Mouse (Mus musculus) midbrain, embryonic 14.5 days (tissue): ENCODE data around the gene Kbtbd2. TPM values are rescaled to one million over a fixed set of nuclear protein-coding genes. Genes with fewer than 3 reads are reported as not detected.
A peak's percentile ranks its signal among the peaks of the same experiment; 100 is the strongest.

Experiments used
- ATAC-seq: fragments of 200-750 bp; cut with Nextera tagmentation; 2 replicates; pipeline ENCODE4 v1.8.0; 2017; ENCODE audit warnings: moderate number of reproducible peaks, moderate library complexity; ENCODE audit not compliant: low FRiP score, low TSS enrichment
- DNase-seq: peaks from one replicate; pipeline ENCODE4 v3.0.0-alpha.2; 2015
- H3K27ac ChIP-seq: fragments of 300-500 bp; sonication (generic); replicated peaks from 2 replicates; pipeline ENCODE4 v1.5.1; 2014; ENCODE audit warnings: mild to moderate bottlenecking, low read depth, low read length, moderate library complexity
- H3K27me3 ChIP-seq: fragments of 300-500 bp; sonication (generic); 2 replicates; pipeline ENCODE4 v1.6.1; 2014; ENCODE audit warnings: low read length, control low read depth, mixed read lengths; ENCODE audit not compliant: control insufficient read depth, insufficient read depth
- H3K36me3 ChIP-seq: fragments of 300-500 bp; sonication (generic); 2 replicates; pipeline ENCODE4 v1.6.1; 2014; ENCODE audit warnings: low read length, control low read depth; ENCODE audit not compliant: control insufficient read depth, insufficient read depth
- H3K4me1 ChIP-seq: fragments of 300-500 bp; sonication (generic); 2 replicates; pipeline ENCODE4 v1.6.1; 2014; ENCODE audit warnings: mild to moderate bottlenecking, antibody characterized with exemption, low read length, control low read depth; ENCODE audit not compliant: control insufficient read depth, insufficient read depth
- H3K4me2 ChIP-seq: fragments of 300-500 bp; sonication (generic); 2 replicates; pipeline ENCODE4 v1.6.1; 2014; ENCODE audit warnings: mild to moderate bottlenecking, low read length, moderate library complexity
- H3K4me3 ChIP-seq: fragments of 300-500 bp; sonication (generic); replicated peaks from 2 replicates; pipeline ENCODE4 v1.5.1; 2014; ENCODE audit warnings: low read depth, low read length
- H3K9ac ChIP-seq: fragments of 300-500 bp; sonication (generic); replicated peaks from 2 replicates; pipeline ENCODE4 v1.6.1; 2014; ENCODE audit warnings: mild to moderate bottlenecking, low read length, moderate library complexity
- H3K9me3 ChIP-seq: fragments of 300-500 bp; sonication (generic); 2 replicates; pipeline ENCODE4 v1.6.1; 2016; ENCODE audit warnings: low read length, control low read depth, mixed read lengths; ENCODE audit not compliant: control insufficient read depth
- WGBS: fragments of 180-500 bp; shearing (Covaris S2); extraction: QIAGEN DNeasy Blood & Tissue Kit; methylation state at CpG from one replicate; pipeline ENCODE4 v1.1.7; 2014; 5-methylcytosine and 5-hydroxymethylcytosine counted together
- polyA plus RNA-seq: library from polyadenylated mRNA; unstranded; fragments of >200 nt; fragmentation: Nextera tagmentation; extraction: Ambion mirVana; gene quantifications from 2 replicates; pipeline ENCODE4 v1.2.1, GENCODE M21; 2014

Gene Kbtbd2
- polyA plus RNA-seq, 1 experiment from 2014 or later = 28.8 TPM

GRCm38 (mm10) chr6:56796668-56797141, 908 bp downstream of the Kbtbd2 start:
- peaks cover 21% of the 10 kb centered on the region for H3K4me1 ChIP-seq
- peak overlapping the region; percentile 93 for H3K9ac ChIP-seq
- DNase-seq (peak; percentile 66), ATAC-seq (peak; percentile 19; the same call in 1 of the 2 replicates)
- whole genome bisulfite sequencing = under 1% methylated on average over 16 of the region's 16 CpGs
- no peaks in the 10 kb centered on the region for H3K9me3 ChIP-seq
- peak overlapping the region; percentile 99 for H3K27ac ChIP-seq
- peak overlapping the region; percentile 72 for H3K4me2 ChIP-seq
- no peaks in the 10 kb centered on the region for H3K36me3 ChIP-seq
- H3K27me3 ChIP-seq = no peaks in the 10 kb centered on the region
- peak overlapping the region; percentile 76 for H3K4me3 ChIP-seq

DNA sequence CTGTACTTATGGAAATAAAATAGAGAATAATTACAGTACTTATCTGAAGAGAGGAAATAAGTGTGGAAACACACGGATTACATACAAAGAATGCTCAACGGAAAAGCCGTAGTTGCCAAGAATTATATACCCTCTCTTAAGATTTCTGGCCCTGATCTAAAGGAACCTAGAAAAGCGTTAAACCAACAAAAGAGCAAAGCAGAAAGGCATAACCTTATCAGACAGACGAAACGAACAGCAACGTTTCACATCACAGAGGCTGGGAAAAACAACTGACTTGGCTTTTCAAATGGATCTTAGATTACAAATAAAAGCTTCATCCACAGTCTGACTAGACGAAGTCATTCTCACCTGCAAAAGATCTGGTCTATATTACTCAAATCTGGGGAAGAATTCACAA, 1.4 kb downstream of the Kbtbd2 start:
- Histone ChIP-seq H3K9me3 (no peaks in the 10 kb centered on the region), H3K36me3 (no peaks in the 10 kb centered on the region), H3K27ac (no peak overlapping the region), H3K9ac (peak overlapping the region; percentile 93), H3K27me3 (no peaks in the 10 kb centered on the region), H3K4me1 (peaks cover 21% of the 10 kb centered on the region), H3K4me2 (peak overlapping the region; percentile 72), H3K4me3 (peak overlapping the region; percentile 76)
- ATAC-seq = no peak
- WGBS = 5% methylated on average over 8 of the region's 8 CpGs
- DNase-seq = no peak

GRCm38 (mm10) chr6:56794834-56795233, 2.8 kb downstream of the Kbtbd2 start:
- Histone ChIP-seq H3K9me3 (no peaks in the 10 kb centered on the region), H3K27ac (no peak overlapping the region), H3K9ac (no peak overlapping the region), H3K27me3 (no peaks in the 10 kb centered on the region), H3K36me3 (no peaks in the 10 kb centered on the region), H3K4me3 (no peak overlapping the region), H3K4me1 (peaks cover 21% of the 10 kb centered on the region), H3K4me2 (peak overlapping the region; percentile 72)
- no peak for DNase-seq
- ATAC-seq = no peak
- WGBS = 85% methylated on average over 5 of the region's 5 CpGs

GRCm38 (mm10) chr6:56789336-56789735, 8.3 kb downstream of the Kbtbd2 start:
- H3K9ac ChIP-seq = no peak overlapping the region
- 85% methylated on average over 3 of the region's 3 CpGs for WGBS
- H3K36me3 ChIP-seq = peaks cover 15% of the 10 kb centered on the region
- H3K4me1 ChIP-seq = no peaks in the 10 kb centered on the region
- no peak overlapping the region for H3K27ac ChIP-seq
- H3K4me3 ChIP-seq = no peak overlapping the region
- H3K4me2 ChIP-seq = no peak overlapping the region
- H3K27me3 ChIP-seq = no peaks in the 10 kb centered on the region
- H3K9me3 ChIP-seq = no peaks in the 10 kb centered on the region
- ATAC-seq = no peak
- DNase-seq = no peak

DNA sequence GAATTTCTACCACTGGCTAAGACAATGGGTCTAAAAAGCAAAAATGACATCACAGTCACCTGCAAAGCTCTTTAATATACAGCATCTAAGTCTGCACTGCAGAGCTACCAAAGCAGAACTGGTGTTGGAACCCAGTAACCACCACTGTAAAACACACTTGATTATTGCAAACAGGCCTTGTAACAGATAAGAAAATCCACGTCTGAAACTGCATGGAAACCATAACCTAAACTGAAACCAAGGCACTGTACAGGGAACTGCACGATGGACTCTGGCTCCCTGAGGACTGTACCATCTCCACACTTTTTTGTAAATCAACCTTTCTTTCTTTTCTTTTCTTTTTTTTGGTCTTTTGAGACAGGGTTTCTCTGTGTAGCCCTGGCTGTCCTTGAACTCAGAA, 9.9 kb downstream of the Kbtbd2 start:
- peaks cover 22% of the 10 kb centered on the region for H3K36me3 ChIP-seq
- H3K9me3 ChIP-seq = no peaks in the 10 kb centered on the region
- no peak overlapping the region for H3K27ac ChIP-seq
- no peaks in the 10 kb centered on the region for H3K27me3 ChIP-seq
- no peak overlapping the region for H3K4me3 ChIP-seq
- H3K4me2 ChIP-seq = no peak overlapping the region
- H3K4me1 ChIP-seq = no peaks in the 10 kb centered on the region
- no peak overlapping the region for H3K9ac ChIP-seq
- WGBS = 92% methylated on average over 2 of the region's 2 CpGs
- ATAC-seq (no peak), DNase-seq (no peak)

GRCm38 (mm10) chr6:56785068-56785467, 12.5 kb downstream of the Kbtbd2 start:
- no peak overlapping the region for H3K27ac ChIP-seq
- H3K27me3 ChIP-seq = no peaks in the 10 kb centered on the region
- no peaks in the 10 kb centered on the region for H3K9me3 ChIP-seq
- 88% methylated on average over 5 of the region's 5 CpGs for WGBS
- no peak overlapping the region for H3K4me3 ChIP-seq
- no peak for DNase-seq
- no peak overlapping the region for H3K4me2 ChIP-seq
- no peaks in the 10 kb centered on the region for H3K4me1 ChIP-seq
- no peak for ATAC-seq
- no peak overlapping the region for H3K9ac ChIP-seq
- H3K36me3 ChIP-seq = peaks cover 35% of the 10 kb centered on the region

- H3K4me3 ChIP-seq = no peak overlapping the region
- no peaks in the 10 kb centered on the region for H3K4me1 ChIP-seq
- H3K36me3 ChIP-seq = peaks cover 45% of the 10 kb centered on the region
- H3K27me3 ChIP-seq = no peaks in the 10 kb centered on the region
- no peak for DNase-seq
- no peak overlapping the region for H3K27ac ChIP-seq
- no peak overlapping the region for H3K4me2 ChIP-seq
- no peak for ATAC-seq
- H3K9ac ChIP-seq = no peak overlapping the region
- WGBS = 95% methylated on average over 4 of the region's 4 CpGs
- H3K9me3 ChIP-seq = no peaks in the 10 kb centered on the region
Observed at GRCm38 (mm10) chr6:56783561-56784272, 13.9 kb downstream of the Kbtbd2 start.

DNA sequence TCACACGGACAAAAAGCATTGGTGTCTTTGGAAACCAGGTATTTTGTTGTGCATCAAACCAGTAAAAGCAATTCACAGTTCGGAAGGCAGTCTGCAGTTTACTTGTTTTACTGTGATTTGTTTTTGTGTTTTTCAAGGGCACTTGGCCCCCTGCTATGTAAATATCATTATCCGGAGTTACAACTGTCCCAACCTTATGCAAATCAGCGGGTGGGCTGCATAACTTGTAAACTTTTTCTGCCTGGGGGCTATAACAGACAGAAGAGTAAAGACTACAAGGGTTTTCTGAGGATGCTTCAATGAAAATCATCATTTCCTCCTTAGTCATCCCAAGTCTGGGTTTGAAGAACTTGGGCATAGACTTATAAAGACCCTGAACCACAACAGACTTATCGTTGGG, 18.0 kb downstream of the Kbtbd2 start:
- Histone ChIP-seq H3K27me3 (no peaks in the 10 kb centered on the region), H3K27ac (no peak overlapping the region), H3K36me3 (peaks cover 54% of the 10 kb centered on the region), H3K4me2 (no peak overlapping the region), H3K4me3 (no peak overlapping the region), H3K9me3 (no peaks in the 10 kb centered on the region), H3K4me1 (no peaks in the 10 kb centered on the region), H3K9ac (no peak overlapping the region)
- ATAC-seq (no peak), DNase-seq (no peak)
- WGBS = 95% methylated on average over 5 of the region's 5 CpGs

DNA sequence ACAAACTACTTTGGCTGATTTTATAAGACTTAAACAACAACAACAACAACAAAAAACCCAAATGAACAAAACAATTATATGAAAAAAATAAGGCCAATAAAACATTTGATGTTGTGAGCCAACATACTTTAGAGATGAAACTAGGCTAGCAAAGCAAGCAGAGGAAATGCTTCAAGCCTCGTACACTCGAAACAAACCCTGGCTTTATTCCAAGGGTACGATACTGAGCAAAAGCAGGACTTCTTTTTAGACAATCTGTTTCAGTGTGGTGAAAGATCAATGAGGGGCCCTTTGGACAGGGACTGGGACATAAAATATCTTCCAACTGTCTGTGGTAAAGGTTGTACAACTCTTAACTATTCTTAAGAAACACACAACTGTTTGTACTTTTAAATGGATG, 21.8 kb downstream of the Kbtbd2 start:
- Histone ChIP-seq H3K27me3 (no peaks in the 10 kb centered on the region), H3K9ac (no peak overlapping the region), H3K4me3 (no peak overlapping the region), H3K9me3 (no peaks in the 10 kb centered on the region), H3K27ac (no peak overlapping the region), H3K4me2 (no peak overlapping the region), H3K36me3 (peaks cover 42% of the 10 kb centered on the region), H3K4me1 (no peaks in the 10 kb centered on the region)
- DNase-seq (peak; percentile 20), ATAC-seq (no peak)
- 87% methylated on average over 3 of the region's 3 CpGs for WGBS
